Mouse (Mus musculus) forebrain, embryonic 10.5 days (tissue): ENCODE measurements around the gene Fgfr2. TPM values are rescaled to one million over a fixed set of nuclear protein-coding genes. Genes with fewer than 3 reads are reported as not detected.

Experiments
- DNase-seq: peaks from one replicate; pipeline ENCODE4 v3.0.0-alpha.2; 2017; ENCODE audit warnings: low spot score; ENCODE audit errors: extremely low spot score
- H3K27ac ChIP-seq: fragments of 300-500 bp; sonication (generic); 2 replicates; pipeline ENCODE4 v1.5.1; 2016; ENCODE audit warnings: mild to moderate bottlenecking
- H3K27me3 ChIP-seq: fragments of 300-500 bp; sonication (generic); 2 replicates; pipeline ENCODE4 v1.6.1; 2016; ENCODE audit warnings: mild to moderate bottlenecking; ENCODE audit not compliant: poor library complexity, severe bottlenecking
- H3K36me3 ChIP-seq: fragments of 300-500 bp; sonication (generic); replicated peaks from 2 replicates; pipeline ENCODE4 v1.6.1; 2016; ENCODE audit warnings: mild to moderate bottlenecking, moderate library complexity
- H3K4me1 ChIP-seq: fragments of 300-500 bp; sonication (generic); 2 replicates; pipeline ENCODE4 v1.6.1; 2016
- H3K4me3 ChIP-seq: fragments of 300-500 bp; sonication (generic); 2 replicates; pipeline ENCODE4 v1.5.1; 2016; ENCODE audit warnings: mild to moderate bottlenecking, moderate library complexity
- H3K9me3 ChIP-seq: fragments of 300-500 bp; sonication (generic); 2 replicates; pipeline ENCODE4 v1.6.1; 2016; ENCODE audit warnings: mild to moderate bottlenecking, moderate library complexity
- WGBS: fragments of 180-500 bp; shearing (Covaris S2); methylation state at CpG from one replicate; pipeline ENCODE4 v1.1.7; 2016; 5-methylcytosine and 5-hydroxymethylcytosine counted together
- polyA plus RNA-seq: library from polyadenylated mRNA; unstranded; fragments of >200 nt; fragmentation: Nextera tagmentation; extraction: Ambion mirVana; gene quantifications from 2 replicates; pipeline ENCODE4 v1.2.1, GENCODE M21; 2016

The Fgfr2 gene
- polyA plus RNA-seq, 1 experiment from 2014 or later = 55.7 TPM

DNA sequence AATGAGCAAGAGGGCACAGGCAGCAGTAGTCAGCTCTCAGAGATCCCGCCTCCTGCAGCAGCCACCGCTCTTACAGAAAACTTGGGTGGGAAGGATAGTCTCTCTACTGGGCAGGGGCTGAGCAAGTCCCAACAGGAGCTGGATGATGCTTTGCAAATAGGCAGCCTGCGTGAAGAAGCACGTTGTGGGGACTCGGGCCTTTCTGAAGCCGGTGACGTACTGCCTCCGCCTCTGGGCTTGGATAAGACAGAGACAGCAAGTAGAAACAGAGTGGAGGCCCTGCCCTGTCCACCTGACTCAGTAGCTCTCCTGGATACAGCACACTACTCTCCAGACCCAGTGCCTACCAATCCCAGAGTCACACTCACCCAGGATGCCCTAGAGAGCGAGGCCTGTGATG is 2498.9 kb downstream of the Fgfr2 start:
- Histone ChIP-seq H3K4me3 (no peak overlapping the region), H3K36me3 (no peaks in the 10 kb centered on the region), H3K27ac (no peak overlapping the region), H3K9me3 (no peaks in the 10 kb centered on the region), H3K4me1 (no peaks in the 10 kb centered on the region), H3K27me3 (peaks cover 14% of the 10 kb centered on the region; the same call in 1 of the 2 replicates)
- 85% methylated on average over 9 of the region's 9 CpGs for WGBS
- no peak for DNase-seq

DNA sequence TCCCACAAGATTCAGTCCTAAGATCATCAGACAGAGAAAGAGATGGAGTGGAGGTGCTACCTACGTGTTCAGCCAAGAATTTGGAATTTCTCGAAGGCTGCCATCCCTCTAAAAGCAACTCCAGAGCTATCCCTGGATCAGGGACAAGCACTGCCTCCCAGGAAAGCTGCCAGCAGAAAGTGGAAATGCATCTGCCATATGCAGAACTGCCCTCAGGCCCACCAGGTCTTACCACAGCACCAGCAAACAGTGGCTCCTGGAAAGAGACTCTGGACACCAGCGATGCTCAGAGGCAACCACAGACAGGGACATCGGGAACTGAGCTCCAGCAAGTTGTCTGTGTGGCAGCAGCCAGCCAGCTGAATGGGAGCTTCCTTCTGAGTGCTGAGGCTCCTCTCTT is 2500.8 kb downstream of the Fgfr2 start:
- no peak overlapping the region for H3K27ac ChIP-seq
- no peak overlapping the region for H3K4me3 ChIP-seq
- no peak for DNase-seq
- H3K4me1 ChIP-seq = no peaks in the 10 kb centered on the region
- H3K36me3 ChIP-seq = no peaks in the 10 kb centered on the region
- H3K9me3 ChIP-seq = no peaks in the 10 kb centered on the region
- peaks cover 14% of the 10 kb centered on the region; the same call in 1 of the 2 replicates for H3K27me3 ChIP-seq
- WGBS = 89% methylated on average over 4 of the region's 4 CpGs

GRCm38 (mm10) chr7:130621953-130622352 is 2501.2 kb downstream of the Fgfr2 start:
- DNase-seq = no peak
- Histone ChIP-seq H3K9me3 (no peaks in the 10 kb centered on the region), H3K36me3 (no peaks in the 10 kb centered on the region), H3K4me3 (no peak overlapping the region), H3K27me3 (peaks cover 14% of the 10 kb centered on the region; the same call in 1 of the 2 replicates), H3K4me1 (no peaks in the 10 kb centered on the region), H3K27ac (no peak overlapping the region)
- 68% methylated on average over 3 of the region's 3 CpGs for WGBS

DNA sequence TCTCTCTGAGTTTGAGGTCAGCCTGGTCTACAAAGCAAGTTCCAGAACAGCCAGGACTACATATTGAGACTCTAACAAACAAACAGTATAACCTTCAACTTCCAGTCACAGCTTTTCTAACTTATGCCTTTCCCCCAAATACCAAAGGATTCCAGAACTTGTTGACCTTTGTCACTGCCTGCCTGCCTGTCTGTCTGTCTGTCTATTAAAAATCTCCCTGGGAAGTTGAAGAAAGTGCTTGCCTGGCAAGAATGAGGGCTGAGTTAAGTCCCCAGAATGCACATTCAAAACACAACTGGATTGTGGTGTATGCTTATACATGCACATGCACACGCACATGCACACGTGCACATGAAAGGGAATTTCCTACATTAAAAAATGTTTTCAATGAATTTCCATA is 2502.1 kb downstream of the Fgfr2 start:
- 98% methylated on average over 2 of the region's 2 CpGs for WGBS
- H3K4me1 ChIP-seq = no peaks in the 10 kb centered on the region
- H3K27ac ChIP-seq = no peak overlapping the region
- no peak overlapping the region for H3K4me3 ChIP-seq
- DNase-seq = no peak
- no peaks in the 10 kb centered on the region for H3K9me3 ChIP-seq
- no peaks in the 10 kb centered on the region for H3K36me3 ChIP-seq
- peaks cover 14% of the 10 kb centered on the region; the same call in 1 of the 2 replicates for H3K27me3 ChIP-seq

DNA sequence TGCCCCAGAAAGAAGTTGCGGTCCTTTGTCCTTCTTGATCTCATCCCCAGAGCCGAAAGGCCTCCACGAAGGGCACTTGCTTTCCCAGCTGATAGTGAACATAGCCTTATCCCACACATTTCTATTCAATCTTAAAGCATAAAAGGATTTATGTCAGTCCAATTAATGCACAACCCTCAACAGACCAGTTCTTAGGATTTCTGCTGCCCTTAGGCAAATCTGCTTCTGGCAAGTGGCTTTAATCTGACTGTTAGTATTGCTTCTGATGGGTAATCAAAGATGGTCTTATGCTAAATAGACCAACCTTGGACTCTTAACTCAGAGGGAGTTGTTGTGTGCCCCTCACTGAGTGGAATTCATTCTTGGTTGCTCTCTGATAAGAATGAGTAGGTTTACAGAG is 2505.6 kb downstream of the Fgfr2 start:
- no peaks in the 10 kb centered on the region for H3K4me1 ChIP-seq
- DNase-seq = no peak
- WGBS = 90% methylated on average over 3 of the region's 3 CpGs
- no peak overlapping the region for H3K4me3 ChIP-seq
- no peaks in the 10 kb centered on the region for H3K9me3 ChIP-seq
- H3K27ac ChIP-seq = no peak overlapping the region
- peaks cover 8% of the 10 kb centered on the region; the same call in 1 of the 2 replicates for H3K27me3 ChIP-seq
- no peaks in the 10 kb centered on the region for H3K36me3 ChIP-seq

DNA sequence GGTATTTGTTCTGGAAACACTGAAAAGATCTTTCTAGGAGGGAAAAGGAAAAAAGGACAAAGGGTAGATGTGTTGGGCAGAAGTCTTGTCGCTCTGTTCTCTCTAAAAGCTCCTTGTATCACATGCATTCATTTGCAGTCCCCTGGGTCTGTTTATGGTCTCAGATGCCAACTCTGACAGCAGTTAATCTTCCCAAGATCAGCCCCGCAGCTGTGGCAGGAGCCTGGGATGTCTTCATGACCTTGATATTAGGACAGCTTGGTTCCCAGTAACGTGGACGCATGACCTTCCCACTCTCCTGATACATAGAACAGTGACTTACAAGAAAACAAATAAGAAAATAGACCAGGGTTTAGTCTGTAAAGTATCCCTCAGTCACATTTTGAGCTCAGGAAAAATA is 2509.2 kb downstream of the Fgfr2 start:
- Histone ChIP-seq H3K36me3 (no peaks in the 10 kb centered on the region), H3K9me3 (no peaks in the 10 kb centered on the region), H3K27me3 (no peaks in the 10 kb centered on the region), H3K27ac (no peak overlapping the region), H3K4me1 (no peaks in the 10 kb centered on the region), H3K4me3 (no peak overlapping the region)
- 85% methylated on average over 4 of the region's 4 CpGs for WGBS
- no peak for DNase-seq

DNA sequence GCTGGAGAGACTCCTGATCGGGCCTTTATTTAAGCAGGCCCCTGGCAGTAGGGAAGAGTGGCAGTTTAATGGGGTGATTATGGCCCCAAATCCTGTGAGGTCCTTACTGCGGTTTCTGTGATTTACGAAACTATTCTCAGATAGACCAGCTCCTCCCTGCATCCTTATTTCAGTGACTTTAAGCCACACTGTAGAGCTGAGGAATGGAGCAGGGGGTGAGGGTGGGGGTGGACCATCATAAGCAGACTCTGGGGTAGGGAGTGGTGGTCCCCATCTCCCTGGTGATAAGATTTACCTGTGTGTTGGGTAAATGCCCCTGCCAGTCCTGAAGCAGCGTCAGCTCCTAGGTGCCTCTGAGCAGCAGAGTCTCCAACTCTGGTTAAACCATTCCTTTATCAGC is 2516.2 kb downstream of the Fgfr2 start:
- Histone ChIP-seq H3K36me3 (no peaks in the 10 kb centered on the region), H3K9me3 (no peaks in the 10 kb centered on the region), H3K4me1 (0 out of 2 replicates have a peak, but pooled peaks cover 4% of the 10 kb centered on the region), H3K4me3 (no peak overlapping the region), H3K27me3 (peaks cover 3% of the 10 kb centered on the region; the same call in 1 of the 2 replicates), H3K27ac (no peak overlapping the region)
- DNase-seq = no peak
- 86% methylated on average over 4 of the region's 4 CpGs for WGBS

DNA sequence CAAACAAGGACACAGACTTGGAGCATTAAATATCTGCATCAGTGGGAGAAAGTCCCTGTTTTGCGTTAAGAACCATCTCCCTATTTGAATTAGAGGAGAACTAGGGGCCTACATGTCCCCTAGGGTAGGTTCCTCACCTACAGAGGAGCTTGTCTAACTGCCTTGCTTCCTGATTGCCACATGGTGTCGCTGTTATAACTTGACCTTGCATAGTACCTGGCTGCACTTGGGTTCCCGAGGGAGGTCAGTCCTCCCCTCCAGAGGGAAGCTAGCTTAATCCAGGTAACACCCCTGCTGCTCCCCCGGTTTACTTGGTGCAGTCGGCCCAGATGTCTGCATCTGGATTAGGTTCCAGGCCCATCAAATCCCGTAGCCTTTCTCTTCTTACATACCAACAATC is 2518.0 kb downstream of the Fgfr2 start:
- 26% methylated on average over 6 of the region's 6 CpGs for WGBS
- H3K36me3 ChIP-seq = no peaks in the 10 kb centered on the region
- no peak for DNase-seq
- 0 out of 2 replicates have a peak, but pooled peaks cover 4% of the 10 kb centered on the region for H3K4me1 ChIP-seq
- H3K9me3 ChIP-seq = no peaks in the 10 kb centered on the region
- H3K27ac ChIP-seq = no peak overlapping the region
- peaks cover 9% of the 10 kb centered on the region for H3K27me3 ChIP-seq
- no peak overlapping the region for H3K4me3 ChIP-seq

DNA sequence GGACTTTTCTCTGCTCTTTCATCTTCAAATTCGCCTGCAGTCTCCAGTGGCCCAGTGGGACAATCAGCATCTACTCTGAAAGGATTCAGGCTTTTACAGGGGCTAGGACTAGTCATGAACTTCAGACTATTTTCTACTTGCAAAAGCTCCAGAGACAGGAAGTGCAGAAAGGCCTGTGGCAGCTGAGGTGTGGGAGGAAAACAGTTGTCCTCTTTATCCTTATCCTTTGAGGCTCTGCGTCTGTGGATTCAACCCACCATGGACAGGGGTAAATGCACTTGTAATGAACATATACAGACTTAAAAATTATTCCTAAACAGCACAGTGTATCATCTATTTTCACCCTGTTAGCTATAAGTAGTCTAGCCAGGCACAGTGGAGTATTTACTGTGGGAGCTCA is 2518.8 kb downstream of the Fgfr2 start:
- Histone ChIP-seq H3K27me3 (peaks cover 12% of the 10 kb centered on the region), H3K27ac (no peak overlapping the region), H3K36me3 (no peaks in the 10 kb centered on the region), H3K4me1 (0 out of 2 replicates have a peak, but pooled peaks cover 4% of the 10 kb centered on the region), H3K9me3 (no peaks in the 10 kb centered on the region), H3K4me3 (no peak overlapping the region)
- WGBS = 86% methylated on average over 2 of the region's 2 CpGs
- no peak for DNase-seq

GRCm38 (mm10) chr7:130603556-130603955 is 2519.6 kb downstream of the Fgfr2 start:
- Histone ChIP-seq H3K27me3 (peaks cover 21% of the 10 kb centered on the region), H3K4me3 (no peak overlapping the region), H3K9me3 (no peaks in the 10 kb centered on the region), H3K36me3 (no peaks in the 10 kb centered on the region), H3K27ac (no peak overlapping the region), H3K4me1 (0 out of 2 replicates have a peak, but pooled peaks cover 4% of the 10 kb centered on the region)
- no peak for DNase-seq
- 96% methylated on average over 5 of the region's 5 CpGs for WGBS

GRCm38 (mm10) chr7:130602804-130603203 is 2520.3 kb downstream of the Fgfr2 start:
- no peak overlapping the region for H3K4me3 ChIP-seq
- no peaks in the 10 kb centered on the region for H3K9me3 ChIP-seq
- peaks cover 28% of the 10 kb centered on the region for H3K27me3 ChIP-seq
- H3K27ac ChIP-seq = no peak overlapping the region
- 0 out of 2 replicates have a peak, but pooled peaks cover 4% of the 10 kb centered on the region for H3K4me1 ChIP-seq
- no peaks in the 10 kb centered on the region for H3K36me3 ChIP-seq
- WGBS = 80% methylated on average over 1 of the region's 1 CpGs
- no peak for DNase-seq

- H3K4me3 ChIP-seq = no peak overlapping the region
- WGBS = 67% methylated on average over 2 of the region's 2 CpGs
- no peak for DNase-seq
- H3K36me3 ChIP-seq = no peaks in the 10 kb centered on the region
- H3K9me3 ChIP-seq = no peaks in the 10 kb centered on the region
- H3K27me3 ChIP-seq = peaks cover 34% of the 10 kb centered on the region
- H3K27ac ChIP-seq = no peak overlapping the region
- H3K4me1 ChIP-seq = peaks cover 9% of the 10 kb centered on the region; the same call in 1 of the 2 replicates
These were observed 2522.6 kb downstream of the Fgfr2 start for GRCm38 (mm10) chr7:130600546-130600945.

DNA sequence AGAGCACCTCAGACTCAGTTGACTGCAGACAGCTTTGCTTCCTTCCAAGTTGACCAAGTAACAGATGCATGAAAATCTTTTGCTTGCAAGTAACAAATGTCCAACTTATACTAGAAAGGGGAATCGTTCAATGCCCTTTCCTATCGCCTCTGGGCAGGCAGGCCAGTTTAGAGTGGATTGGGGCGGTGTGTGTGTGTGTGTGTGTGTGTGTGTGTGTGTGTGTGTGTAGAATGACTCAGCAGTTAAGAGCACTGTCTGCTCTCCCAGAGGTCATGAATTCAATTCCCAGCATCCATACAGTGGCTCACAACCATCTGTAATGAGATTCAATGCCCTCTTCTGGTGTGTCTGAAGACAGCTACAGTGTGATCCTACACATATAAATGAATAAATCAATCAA is 2523.1 kb downstream of the Fgfr2 start:
- 85% methylated on average over 3 of the region's 3 CpGs for WGBS
- Histone ChIP-seq H3K4me1 (peaks cover 9% of the 10 kb centered on the region; the same call in 1 of the 2 replicates), H3K27me3 (peaks cover 34% of the 10 kb centered on the region), H3K4me3 (no peak overlapping the region), H3K27ac (no peak overlapping the region), H3K36me3 (no peaks in the 10 kb centered on the region), H3K9me3 (no peaks in the 10 kb centered on the region)
- DNase-seq = no peak

GRCm38 (mm10) chr7:130597546-130597945 is 2525.6 kb downstream of the Fgfr2 start:
- H3K27me3 ChIP-seq = peaks cover 31% of the 10 kb centered on the region
- no peak for DNase-seq
- whole genome bisulfite sequencing = 77% methylated on average over 6 of the region's 6 CpGs
- H3K36me3 ChIP-seq = no peaks in the 10 kb centered on the region
- H3K27ac ChIP-seq = no peak overlapping the region
- no peaks in the 10 kb centered on the region for H3K9me3 ChIP-seq
- H3K4me3 ChIP-seq = no peak overlapping the region
- peaks cover 13% of the 10 kb centered on the region for H3K4me1 ChIP-seq
